Mouse (Mus musculus): ENCODE data around the gene Arhgef11. TPM values are rescaled to one million over a fixed set of nuclear protein-coding genes. Genes with fewer than 3 reads are reported as not detected.
"Not testable (repeated sequence)": the region's sequence is repeated elsewhere in the genome, so short reads cannot be mapped to it uniquely, and the experiment has no call there.

Arhgef11 gene
- total RNA-seq (2014; fragmentation: Nextera tagmentation): 5.5 and 8.2 TPM in 2 replicates
- 3.6 and 6.0 TPM in 2 replicates for total RNA-seq (2017)

DNA sequence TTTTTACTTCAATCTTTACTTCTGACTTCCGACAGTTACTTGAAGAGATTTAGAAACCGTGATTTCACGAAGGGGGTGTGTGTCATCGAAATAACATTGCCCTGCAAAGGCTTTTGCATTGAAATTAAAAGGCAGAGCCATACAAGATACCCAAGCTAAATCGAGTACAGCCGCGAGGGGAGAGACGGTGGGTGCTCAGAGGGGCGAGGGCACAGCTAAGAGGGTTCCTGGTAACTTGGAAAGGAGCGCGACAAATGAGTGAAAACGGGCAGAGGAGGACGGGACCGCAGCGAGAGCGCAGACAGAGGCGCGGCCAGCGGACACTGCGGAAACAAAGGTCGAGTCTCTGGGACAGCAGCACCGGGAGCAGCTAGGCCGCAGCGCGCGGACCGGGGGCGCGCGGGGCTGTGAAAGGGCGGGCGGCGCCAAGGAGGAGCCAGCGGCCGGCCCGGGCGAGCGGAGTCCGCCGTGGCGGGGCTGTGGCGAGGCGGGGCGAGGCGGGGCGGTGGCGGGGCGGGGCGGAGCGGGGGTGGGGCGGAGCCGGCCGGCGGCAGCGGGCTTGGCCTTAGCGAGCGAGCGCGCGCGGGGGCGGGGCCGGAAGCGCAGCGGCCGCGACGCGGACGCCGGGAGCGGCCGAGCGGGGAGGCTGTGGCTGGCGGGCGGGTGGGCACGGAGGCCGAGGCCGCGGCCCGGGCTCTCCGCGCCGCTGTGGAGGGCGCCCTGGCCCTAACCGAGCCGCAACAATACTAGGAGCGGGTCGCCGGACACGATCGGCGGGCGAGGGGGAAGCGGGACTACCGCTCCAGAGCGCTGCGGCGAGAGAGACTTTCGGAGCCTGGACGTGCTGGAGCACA is at the start of gene Arhgef11:
Arhgef11 (plus strand) TSS at position 603 of the 854 bp plus-strand sequence.
- ATAC-seq (replicated peaks; ENCODE audit: poor library complexity, severe bottlenecking): peak; percentile 74

DNA sequence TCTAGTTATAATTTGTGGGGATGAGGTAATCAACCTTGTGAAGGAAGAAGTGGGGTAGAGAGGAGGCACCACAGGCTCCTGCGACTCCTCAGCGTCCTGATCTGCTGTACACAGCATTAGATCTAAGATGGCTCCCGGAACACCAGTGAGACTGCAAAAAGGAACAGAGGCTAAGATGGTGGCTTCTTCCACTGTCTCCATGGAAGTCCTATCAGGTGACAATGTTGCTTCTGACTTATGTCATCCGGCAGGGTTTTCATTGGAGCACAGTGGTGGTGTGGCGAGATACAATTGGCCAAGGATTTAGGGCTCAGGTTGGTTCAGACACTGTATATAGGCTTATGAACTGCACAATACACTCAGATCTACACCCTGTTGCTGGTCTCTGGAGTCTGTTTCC is 48.7 kb upstream of the Arhgef11 start:
- no peak for ATAC-seq (replicated peaks; ENCODE audit: poor library complexity, severe bottlenecking)

DNA sequence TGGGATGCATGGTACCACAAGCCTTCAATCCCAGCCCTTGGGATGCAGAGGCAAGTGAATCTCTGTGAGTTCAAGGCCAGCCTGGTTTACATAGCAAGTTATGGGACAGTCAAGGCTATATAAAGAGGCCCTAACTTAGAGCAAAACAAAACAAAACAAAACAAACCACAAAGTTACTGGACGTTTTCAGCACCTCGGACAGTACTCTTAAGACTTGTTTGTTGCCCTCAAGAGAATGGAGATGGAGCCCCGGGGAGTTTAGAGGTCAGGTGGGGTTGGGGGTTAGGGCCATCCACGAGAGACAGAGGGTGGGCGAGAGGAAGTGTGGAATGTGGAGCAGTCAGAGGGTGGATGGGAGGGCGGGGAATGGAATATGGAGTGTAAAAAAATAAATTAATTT is 41.6 kb upstream of the Arhgef11 start:
- no peak for ATAC-seq (replicated peaks; ENCODE audit: poor library complexity, severe bottlenecking)

DNA sequence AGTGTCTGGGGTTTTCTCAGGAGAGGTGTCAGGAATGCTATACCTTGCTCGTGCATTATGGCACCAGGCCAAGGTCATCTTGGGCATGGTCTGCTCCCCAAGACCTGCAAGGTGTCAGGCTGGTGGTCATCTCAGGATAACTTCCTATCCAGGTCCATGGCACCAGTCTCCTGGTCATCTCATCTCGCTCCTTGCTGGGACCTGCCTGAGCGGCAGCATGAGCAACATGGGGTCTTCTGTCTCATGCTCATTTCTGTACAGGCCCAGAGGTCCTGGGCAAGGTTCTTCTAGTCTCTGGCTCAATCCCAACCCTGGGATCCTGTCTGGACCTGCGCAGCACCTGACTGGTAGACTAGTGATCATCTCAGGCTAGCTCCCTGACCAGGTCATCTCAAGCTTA is 35.1 kb upstream of the Arhgef11 start:
- no peak for ATAC-seq (replicated peaks; ENCODE audit: poor library complexity, severe bottlenecking)

- ATAC-seq (replicated peaks; ENCODE audit: poor library complexity, severe bottlenecking): no peak
These were observed 23.6 kb upstream of the Arhgef11 start for GRCm38 (mm10) chr3:87593793-87594192.

- ATAC-seq (replicated peaks; ENCODE audit: poor library complexity, severe bottlenecking): not testable (repeated sequence)
These were observed 22.0 kb upstream of the Arhgef11 start for GRCm38 (mm10) chr3:87595328-87595727.

DNA sequence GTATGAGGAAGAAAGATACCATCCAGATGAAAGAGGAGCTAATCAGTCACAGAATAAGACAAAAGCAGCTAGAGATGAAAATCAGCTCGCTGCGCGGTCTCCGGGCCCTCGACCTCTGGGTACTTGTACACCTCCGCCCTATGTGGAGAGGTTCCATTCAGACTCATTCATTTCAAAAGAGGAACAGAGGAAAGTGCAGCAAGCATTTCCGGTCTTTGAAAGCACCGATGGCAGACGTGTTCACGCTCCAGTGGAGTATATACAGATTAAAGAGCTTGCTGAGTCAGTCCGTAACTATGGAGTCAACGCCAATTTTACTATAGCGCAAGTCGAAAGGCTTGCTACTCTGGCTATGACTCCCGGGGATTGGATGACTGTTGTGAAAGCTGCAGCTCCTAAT is 16.3 kb upstream of the Arhgef11 start:
- ATAC-seq (replicated peaks; ENCODE audit: poor library complexity, severe bottlenecking): not testable (repeated sequence)

GRCm38 (mm10) chr3:87616354-87616753 is 1.0 kb upstream of the Arhgef11 start:
- ATAC-seq (replicated peaks; ENCODE audit: poor library complexity, severe bottlenecking): peak; percentile 22; the same call in 1 of the 2 replicates

GRCm38 (mm10) chr3:87617811-87618130 is 412 bp downstream of the Arhgef11 start:
- ATAC-seq (replicated peaks; ENCODE audit: poor library complexity, severe bottlenecking): no peak

DNA sequence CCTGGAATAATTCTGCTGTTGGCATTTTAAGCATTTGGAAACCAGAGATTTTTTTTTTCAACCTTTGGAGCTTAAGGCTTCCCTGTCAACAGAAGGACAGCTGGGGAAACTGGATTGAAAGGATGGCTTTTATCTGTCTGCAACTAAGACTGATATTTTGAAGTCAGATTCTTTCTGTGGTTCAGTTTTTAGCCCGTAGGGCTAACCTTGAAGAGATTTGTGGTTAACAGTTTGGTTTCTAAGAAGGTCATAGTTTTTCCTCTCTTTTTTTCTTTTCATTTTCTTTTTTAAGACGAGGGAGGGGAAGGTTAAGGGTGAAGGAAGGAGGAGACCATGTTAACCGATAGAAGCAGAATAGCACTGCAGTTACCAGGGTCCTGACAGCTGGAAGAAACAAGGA is 881 bp downstream of the Arhgef11 start:
- no peak for ATAC-seq (replicated peaks; ENCODE audit: poor library complexity, severe bottlenecking)

- peak; percentile 26; the same call in 1 of the 2 replicates for ATAC-seq (replicated peaks; ENCODE audit: poor library complexity, severe bottlenecking)
These were observed 1.8 kb downstream of the Arhgef11 start for GRCm38 (mm10) chr3:87618981-87619710.

DNA sequence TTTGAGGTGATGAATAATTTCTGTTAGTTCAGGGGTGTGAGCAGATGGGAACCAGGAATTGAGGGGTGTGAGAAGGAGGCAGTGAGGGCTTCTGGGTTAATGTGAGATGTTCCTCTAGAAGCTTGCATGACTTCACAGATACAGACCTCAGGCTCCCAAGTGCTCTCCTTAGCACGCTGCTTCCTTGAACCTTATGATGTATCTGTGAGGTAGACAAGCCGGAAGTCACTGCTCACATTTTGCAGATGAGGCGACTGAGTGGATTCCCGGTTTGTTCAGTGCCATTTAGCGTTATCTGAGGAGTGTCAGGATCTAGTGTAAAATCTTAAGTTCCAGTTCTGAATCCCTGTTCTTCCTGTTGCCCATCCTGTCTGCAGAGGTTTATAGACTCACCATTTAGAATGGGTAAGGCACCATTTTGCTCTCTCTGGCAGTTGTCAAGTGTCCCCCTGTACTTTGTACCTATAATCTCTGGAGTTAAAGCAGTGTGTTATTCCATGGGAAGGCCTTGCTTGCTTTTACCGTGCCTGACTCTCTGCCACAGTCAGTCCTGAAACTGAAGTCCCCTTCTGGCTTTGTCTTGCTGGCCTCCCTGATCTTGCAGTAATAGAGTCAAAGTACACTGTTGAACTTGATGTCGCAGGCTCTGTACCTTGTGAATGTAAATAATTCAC is 3.0 kb downstream of the Arhgef11 start:
- ATAC-seq (replicated peaks; ENCODE audit: poor library complexity, severe bottlenecking): no peak

- ATAC-seq (replicated peaks; ENCODE audit: poor library complexity, severe bottlenecking): no peak
These were observed 7.5 kb downstream of the Arhgef11 start for GRCm38 (mm10) chr3:87624899-87625298.

GRCm38 (mm10) chr3:87630899-87631298 is 13.5 kb downstream of the Arhgef11 start:
- ATAC-seq (replicated peaks; ENCODE audit: poor library complexity, severe bottlenecking): no peak

GRCm38 (mm10) chr3:87631408-87631807 is 14.0 kb downstream of the Arhgef11 start:
- ATAC-seq (replicated peaks; ENCODE audit: poor library complexity, severe bottlenecking): no peak

DNA sequence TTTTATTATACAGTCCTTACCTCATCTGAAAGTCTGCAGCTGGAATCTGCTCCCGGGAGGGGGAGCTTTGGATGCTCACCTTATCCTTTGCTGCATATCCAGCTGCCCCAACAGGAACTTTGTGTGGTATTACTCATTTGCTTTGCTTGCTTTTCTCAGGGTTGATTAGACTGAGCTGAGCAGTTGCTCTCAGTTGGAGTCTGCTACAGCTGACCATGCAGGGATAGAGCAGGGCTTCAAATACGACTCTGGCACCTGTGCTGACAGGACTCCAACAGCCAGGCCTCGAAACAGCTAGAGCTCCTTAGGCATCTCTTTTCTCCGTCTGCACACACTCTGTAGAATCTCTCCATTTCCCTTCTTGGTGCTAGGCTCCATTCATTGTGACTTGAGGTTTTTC is 18.2 kb downstream of the Arhgef11 start:
- ATAC-seq (replicated peaks; ENCODE audit: poor library complexity, severe bottlenecking): no peak

DNA sequence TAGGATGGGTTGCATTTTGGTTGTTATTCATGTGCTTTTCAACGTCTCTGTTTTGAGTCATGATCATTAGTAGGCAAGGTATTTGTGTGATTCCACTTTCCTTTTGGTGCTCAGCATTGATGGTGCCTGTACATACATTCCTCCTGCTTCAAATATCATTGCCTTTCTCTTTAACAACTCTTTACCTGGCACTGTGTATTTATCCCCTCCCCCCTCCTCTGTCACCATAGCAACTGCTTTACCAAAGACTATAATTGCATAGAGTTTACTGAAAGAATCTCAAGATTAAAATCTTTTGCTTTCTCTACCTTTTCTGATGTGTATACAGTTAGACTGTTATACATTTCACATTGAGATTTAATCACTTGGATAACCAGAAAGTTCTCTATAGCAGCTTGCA is 26.1 kb downstream of the Arhgef11 start:
- ATAC-seq (replicated peaks; ENCODE audit: poor library complexity, severe bottlenecking): no peak

- ATAC-seq (replicated peaks; ENCODE audit: poor library complexity, severe bottlenecking): no peak
These were observed 28.8 kb downstream of the Arhgef11 start for GRCm38 (mm10) chr3:87646174-87646573.

DNA sequence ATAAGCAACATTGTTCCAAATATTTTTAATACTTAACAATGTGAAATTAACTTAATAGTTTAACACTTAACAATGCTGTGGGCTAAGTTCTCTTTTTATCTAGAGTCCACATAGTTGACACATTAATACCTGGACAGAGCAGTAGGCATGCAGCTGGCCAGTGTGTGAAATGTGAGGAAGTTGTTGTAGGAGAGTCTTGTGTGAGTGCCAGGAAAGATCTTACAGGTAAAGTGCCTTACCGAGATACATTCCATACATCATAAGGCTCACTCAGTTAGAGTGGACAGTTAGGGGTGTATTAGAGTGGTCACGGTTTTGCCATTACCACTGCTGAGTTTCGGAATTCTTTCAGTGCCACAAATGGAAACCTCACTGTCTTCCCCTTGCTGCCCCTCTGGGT is 31.7 kb downstream of the Arhgef11 start:
- ATAC-seq (replicated peaks; ENCODE audit: poor library complexity, severe bottlenecking): no peak

GRCm38 (mm10) chr3:87658348-87658747 is 41.0 kb downstream of the Arhgef11 start:
- ATAC-seq (replicated peaks; ENCODE audit: poor library complexity, severe bottlenecking): no peak
